Mouse (Mus musculus) heart, adult 2 months (tissue): ENCODE measurements at regions not wholly inside any gene's neighbourhood (a gene's known extent, or its start where the extent isn't known, plus 50 kb on each side); places are given as distances from the start of the nearest gene placed in this dataset.

Experiments used
- CTCF ChIP-seq: fragments of 200-600 bp; IDR thresholded peaks from 2 replicates; pipeline ENCODE4 v1.8.1; 2022; ENCODE audit warnings: antibody characterized with exemption, mild to moderate bottlenecking, moderate library complexity
- EP300 ChIP-seq: fragments of 200-500 bp; IDR thresholded peaks from 2 replicates; pipeline ENCODE4 v1.6.1; 2011; ENCODE audit warnings: low read depth, low read length, control low read depth; ENCODE audit not compliant: insufficient read depth
- POLR2A ChIP-seq: fragments of 200-500 bp; IDR thresholded peaks from 2 replicates; pipeline ENCODE4 v1.6.1; 2011; ENCODE audit warnings: mild to moderate bottlenecking, low read depth, low read length, control low read depth; ENCODE audit not compliant: insufficient read depth

DNA sequence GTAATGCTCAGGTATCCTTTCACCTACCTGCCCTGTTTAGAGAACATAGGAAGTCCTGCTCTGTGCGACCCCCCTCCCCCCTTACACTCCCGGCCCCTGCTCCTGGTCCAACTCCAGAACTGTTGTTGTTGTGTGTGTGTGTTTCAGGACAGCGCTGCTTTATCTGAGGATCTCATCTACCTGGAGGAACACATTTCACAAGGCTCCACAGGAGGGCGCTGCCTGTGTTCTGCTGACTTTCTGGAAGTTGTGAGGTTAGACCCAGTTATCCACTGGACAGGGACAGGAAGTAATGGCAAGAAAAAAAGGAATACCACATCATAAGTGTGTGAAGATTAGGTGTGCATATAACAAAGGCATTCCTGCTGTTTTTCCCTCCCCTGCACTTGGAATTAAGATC, 81.8 kb downstream of the Arrdc4 start:
- TF ChIP-seq POLR2A (no peak), CTCF (peak; percentile 45), EP300 (no peak)
